Mouse (Mus musculus) stomach, postnatal 0 days (tissue): ENCODE results near the gene Prkci.

Experiments
- CTCF ChIP-seq: IDR thresholded peaks from 2 replicates; pipeline ENCODE4 v1.5.1; 2016; ENCODE audit warnings: antibody characterized with exemption, low read depth, mild to moderate bottlenecking, moderate library complexity
- EP300 ChIP-seq: optimal IDR thresholded peaks from 2 replicates; pipeline ENCODE3; 2016; ENCODE audit warnings: antibody characterized with exemption

DNA sequence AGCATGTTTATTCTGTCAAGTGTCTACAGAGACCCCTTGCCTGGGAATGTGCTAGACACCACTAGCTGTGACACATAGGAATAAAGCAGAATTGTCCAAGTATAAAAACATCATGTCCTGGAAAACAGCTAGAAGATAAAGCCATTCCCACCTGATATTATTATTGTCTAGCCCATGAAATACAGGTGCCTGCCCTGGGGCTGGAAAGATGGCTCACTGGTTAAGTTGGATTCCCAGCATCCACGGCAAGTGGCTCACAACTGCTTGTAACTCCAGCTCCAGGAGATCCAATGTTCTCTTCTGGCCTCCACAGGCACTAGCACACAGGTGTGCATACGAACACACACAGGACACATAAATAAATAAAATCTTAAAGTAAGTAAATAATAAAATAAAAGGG is 36.8 kb upstream of the Prkci start:
- TF ChIP-seq CTCF (no peak), EP300 (no peak)
